Mouse (Mus musculus) heart, postnatal 0 days (tissue): Measurements from ENCODE around the gene Slc25a44. TPM values are rescaled to one million over a fixed set of nuclear protein-coding genes. Genes with fewer than 3 reads are reported as not detected.

ENCODE experiments used
- ATAC-seq: fragments of 200-750 bp; cut with Nextera tagmentation; 2 replicates; pipeline ENCODE4 v1.8.0; 2017; ENCODE audit warnings: low read depth, moderate number of reproducible peaks, moderate library complexity; ENCODE audit not compliant: insufficient read depth
- DNase-seq: peaks from one replicate; pipeline ENCODE4 v3.0.0-alpha.2; 2016; ENCODE audit warnings: low spot score
- H3K27ac ChIP-seq: fragments of 300-500 bp; sonication (generic); 2 replicates; pipeline ENCODE4 v1.5.1; 2014; ENCODE audit warnings: low read depth, mild to moderate bottlenecking
- H3K27me3 ChIP-seq: fragments of 300-500 bp; sonication (generic); 2 replicates; pipeline ENCODE4 v1.6.1; 2014; ENCODE audit warnings: low read length, mixed read lengths; ENCODE audit not compliant: control insufficient read depth, insufficient read depth
- H3K36me3 ChIP-seq: fragments of 300-500 bp; sonication (generic); replicated peaks from 2 replicates; pipeline ENCODE4 v1.6.1; 2014; ENCODE audit warnings: low read length, mixed read lengths; ENCODE audit not compliant: control insufficient read depth, insufficient read depth
- H3K4me1 ChIP-seq: fragments of 300-500 bp; sonication (generic); 2 replicates; pipeline ENCODE4 v1.6.1; 2014; ENCODE audit warnings: antibody characterized with exemption; ENCODE audit not compliant: control insufficient read depth, insufficient read depth
- H3K4me2 ChIP-seq: fragments of 300-500 bp; sonication (generic); 2 replicates; pipeline ENCODE4 v1.6.1; 2014; ENCODE audit warnings: low read depth, mild to moderate bottlenecking, low read length, moderate library complexity
- H3K4me3 ChIP-seq: fragments of 300-500 bp; sonication (generic); 2 replicates; pipeline ENCODE4 v1.5.1; 2014; ENCODE audit warnings: low read depth, low read length
- H3K9ac ChIP-seq: fragments of 300-500 bp; sonication (generic); replicated peaks from 2 replicates; pipeline ENCODE4 v1.6.1; 2014; ENCODE audit warnings: low read depth, low read length, mixed read lengths
- H3K9me3 ChIP-seq: fragments of 300-500 bp; sonication (generic); replicated peaks from 2 replicates; pipeline ENCODE4 v1.6.1; 2016; ENCODE audit warnings: low read length; ENCODE audit not compliant: control insufficient read depth
- CTCF ChIP-seq: IDR thresholded peaks from 2 replicates; pipeline ENCODE4 v1.5.1; 2016; ENCODE audit warnings: antibody characterized with exemption, control low read depth, low read depth
- EP300 ChIP-seq: IDR thresholded peaks from 2 replicates; pipeline ENCODE4 v1.6.1; 2016; ENCODE audit warnings: antibody characterized with exemption, low read depth
- WGBS: fragments of 180-500 bp; shearing (Covaris S2); extraction: QIAGEN DNeasy Blood & Tissue Kit; methylation state at CpG from one replicate; pipeline ENCODE4 v1.1.7; 2014; 5-methylcytosine and 5-hydroxymethylcytosine counted together
- polyA plus RNA-seq: library from polyadenylated mRNA; unstranded; fragments of >200 nt; fragmentation: Nextera tagmentation; extraction: Ambion mirVana; gene quantifications from 2 replicates; pipeline ENCODE4 v1.2.1, GENCODE M21; 2015
- total RNA-seq: library from RNA; depleted of rRNA; stranded (reverse); fragments of >200 nt; gene quantifications from 2 replicates; pipeline ENCODE4 v1.2.3, GENCODE M21; 2014; ENCODE audit warnings: low replicate concordance; rRNA removed

Gene Slc25a44
- total RNA-seq, result 17.2 and 25.4 TPM in 2 replicates
- 9.6 and 9.7 TPM in 2 replicates for polyA plus RNA-seq

GRCm38 (mm10) chr3:88424605-88425329 lies at the start of gene Slc25a44:
TSS of gene Slc25a44 (minus strand) at chr3:88425139.
- Histone ChIP-seq H3K36me3 (peaks cover 18% of the 10 kb centered on the region), H3K27me3 (no peaks in the 10 kb centered on the region), H3K4me2 (peak within 1 kb of the TSS; percentile 91), H3K9ac (peak within 1 kb of the TSS; percentile 74), H3K4me3 (peak within 1 kb of the TSS; percentile 78), H3K27ac (peak within 1 kb of the TSS; percentile 40), H3K4me1 (peaks cover 14% of the 10 kb centered on the region), H3K9me3 (no peaks in the 10 kb centered on the region)
- peak; percentile 99 for ATAC-seq
- DNase-seq, result peak; percentile 99
- TF ChIP-seq CTCF (no peak), EP300 (0 out of 2 replicates have a peak, but pooled peaks have one; percentile 4)
- under 1% methylated on average over 35 of the region's 35 CpGs for WGBS

DNA sequence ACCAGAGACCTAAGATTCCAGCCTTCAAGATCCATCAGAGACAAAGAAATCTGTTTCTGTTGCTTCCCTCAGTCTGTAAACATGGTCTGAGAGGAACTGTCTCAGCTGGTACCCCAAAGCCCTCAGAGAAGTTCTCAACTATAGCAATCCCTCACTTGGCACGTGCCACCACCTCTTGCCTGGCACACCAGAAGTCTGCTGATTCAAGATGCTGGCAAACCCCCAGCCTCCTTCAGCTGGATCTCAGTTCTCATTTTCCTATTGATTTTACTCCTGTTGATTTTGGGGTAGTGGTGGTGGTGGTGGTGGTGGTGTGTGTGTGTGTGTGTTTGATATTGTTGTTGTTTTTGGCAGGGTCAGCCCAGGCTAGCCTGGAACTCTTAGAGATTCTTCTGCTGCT lies 48.6 kb upstream of the Slc25a44 start:
- H3K27me3 ChIP-seq, result no peaks in the 10 kb centered on the region

GRCm38 (mm10) chr3:88473020-88473419 lies 48.1 kb upstream of the Slc25a44 start:
- H3K9me3 ChIP-seq, result no peaks in the 10 kb centered on the region
- no peak overlapping the region for H3K9ac ChIP-seq
- no peaks in the 10 kb centered on the region for H3K27me3 ChIP-seq
- no peak overlapping the region for H3K4me2 ChIP-seq
- ATAC-seq, result no peak
- TF ChIP-seq EP300 (no peak), CTCF (no peak)
- 20% methylated on average over 5 of the region's 5 CpGs for WGBS
- no peaks in the 10 kb centered on the region for H3K4me1 ChIP-seq
- DNase-seq, result no peak
- no peak overlapping the region for H3K27ac ChIP-seq
- H3K4me3 ChIP-seq, result no peak overlapping the region
- no peaks in the 10 kb centered on the region for H3K36me3 ChIP-seq

More for the DNA sequence above, 48.6 kb upstream of the Slc25a44 start:
- H3K4me3 ChIP-seq, result no peak overlapping the region
- DNase-seq, result no peak
- ATAC-seq, result no peak
- H3K9ac ChIP-seq, result no peak overlapping the region
- no peak for TF ChIP-seq EP300
- no peak for TF ChIP-seq CTCF
- WGBS, result 84% methylated on average over 1 of the region's 1 CpGs
- H3K9me3 ChIP-seq, result no peaks in the 10 kb centered on the region
- no peaks in the 10 kb centered on the region for H3K4me1 ChIP-seq
- no peaks in the 10 kb centered on the region for H3K36me3 ChIP-seq
- H3K4me2 ChIP-seq, result no peak overlapping the region
- no peak overlapping the region for H3K27ac ChIP-seq

DNA sequence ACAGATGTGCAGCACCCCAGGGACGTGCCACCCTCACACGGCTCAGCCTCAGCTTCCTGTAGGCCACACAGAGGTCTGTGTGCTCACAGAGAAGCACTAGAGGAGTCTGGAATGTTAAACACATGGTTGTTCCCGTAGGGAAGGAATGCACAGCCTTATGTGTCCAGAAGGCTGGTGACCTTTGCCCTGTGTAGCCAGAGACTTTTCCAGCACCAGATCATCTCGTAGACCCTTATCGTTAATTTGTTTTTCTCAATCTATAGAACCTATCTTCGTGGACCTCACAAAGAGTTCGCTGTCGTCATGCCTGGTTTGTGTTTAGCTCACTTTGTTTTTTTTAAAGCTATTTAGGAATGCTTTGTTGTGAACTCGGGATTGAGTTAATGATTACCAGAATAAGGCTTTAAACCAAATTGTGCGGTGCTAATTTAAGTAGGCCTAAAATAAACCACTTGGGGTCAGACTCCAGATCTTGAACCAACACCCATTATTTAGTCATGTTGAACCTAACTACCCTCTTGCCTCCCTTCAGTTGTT lies 46.1 kb upstream of the Slc25a44 start:
- H3K4me2 ChIP-seq, result no peak overlapping the region
- no peak overlapping the region for H3K9ac ChIP-seq
- H3K4me3 ChIP-seq, result no peak overlapping the region
- no peak for ATAC-seq
- no peak overlapping the region for H3K27ac ChIP-seq
- DNase-seq, result no peak
- H3K4me1 ChIP-seq, result no peaks in the 10 kb centered on the region
- no peaks in the 10 kb centered on the region for H3K36me3 ChIP-seq
- H3K9me3 ChIP-seq, result no peaks in the 10 kb centered on the region
- WGBS, result 55% methylated on average over 10 of the region's 10 CpGs
- no peak for TF ChIP-seq EP300
- TF ChIP-seq CTCF, result no peak
- H3K27me3 ChIP-seq, result no peaks in the 10 kb centered on the region

DNA sequence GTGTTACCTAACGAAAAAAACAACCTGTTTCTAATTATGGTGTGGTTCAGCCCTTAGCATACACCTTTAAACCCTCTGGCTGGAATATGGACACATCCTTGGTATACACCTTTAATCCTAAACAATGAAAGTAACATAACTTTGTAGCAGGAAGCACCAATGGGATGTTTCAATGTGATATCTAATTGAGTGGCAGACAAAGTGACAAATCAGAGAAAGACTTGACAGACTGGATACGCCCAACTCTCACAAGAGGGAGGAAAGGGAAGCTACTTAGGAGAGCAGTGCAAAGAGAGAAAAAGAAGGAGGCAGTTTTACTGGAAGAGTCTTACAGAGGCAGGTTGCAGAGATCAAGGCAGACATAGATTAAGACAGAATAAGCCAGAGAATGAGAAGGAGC lies 44.5 kb upstream of the Slc25a44 start:
- no peak overlapping the region for H3K27ac ChIP-seq
- 86% methylated on average over 2 of the region's 2 CpGs for WGBS
- no peak overlapping the region for H3K4me3 ChIP-seq
- H3K27me3 ChIP-seq, result no peaks in the 10 kb centered on the region
- no peak overlapping the region for H3K4me2 ChIP-seq
- H3K9me3 ChIP-seq, result no peaks in the 10 kb centered on the region
- H3K9ac ChIP-seq, result no peak overlapping the region
- TF ChIP-seq CTCF (no peak), EP300 (no peak)
- ATAC-seq (no peak), DNase-seq (no peak)
- H3K36me3 ChIP-seq, result no peaks in the 10 kb centered on the region
- no peaks in the 10 kb centered on the region for H3K4me1 ChIP-seq
